Mouse (Mus musculus) limb, embryonic 14.5 days (tissue): ENCODE measurements around the gene Csde1. TPM values are rescaled to one million over a fixed set of nuclear protein-coding genes. Genes with fewer than 3 reads are reported as not detected.

Source experiments
- ATAC-seq: fragments of 200-750 bp; cut with Nextera tagmentation; 2 replicates; pipeline ENCODE4 v1.8.0; 2017; ENCODE audit warnings: low read depth, moderate number of reproducible peaks, moderate TSS enrichment; ENCODE audit not compliant: low FRiP score
- DNase-seq: peaks from one replicate; pipeline ENCODE4 v3.0.0-alpha.2; 2015; ENCODE audit warnings: low spot score
- H3K27ac ChIP-seq: fragments of 300-500 bp; sonication (generic); replicated peaks from 2 replicates; pipeline ENCODE4 v1.5.1; 2014; ENCODE audit warnings: low read depth, mild to moderate bottlenecking, low read length, moderate library complexity, mixed read lengths
- H3K27me3 ChIP-seq: fragments of 300-500 bp; sonication (generic); 2 replicates; pipeline ENCODE4 v1.6.1; 2014; ENCODE audit warnings: low read length, mixed read lengths; ENCODE audit not compliant: control insufficient read depth, insufficient read depth
- H3K36me3 ChIP-seq: fragments of 300-500 bp; sonication (generic); 2 replicates; pipeline ENCODE4 v1.6.1; 2014; ENCODE audit warnings: mild to moderate bottlenecking, low read length, moderate library complexity, mixed read lengths; ENCODE audit not compliant: control insufficient read depth, insufficient read depth
- H3K4me1 ChIP-seq: fragments of 300-500 bp; sonication (generic); 2 replicates; pipeline ENCODE4 v1.6.1; 2014; ENCODE audit warnings: antibody characterized with exemption, low read length, mixed read lengths; ENCODE audit not compliant: control insufficient read depth, insufficient read depth
- H3K4me2 ChIP-seq: fragments of 300-500 bp; sonication (generic); replicated peaks from 2 replicates; pipeline ENCODE4 v1.6.1; 2014; ENCODE audit warnings: low read depth, mild to moderate bottlenecking, low read length, moderate library complexity; ENCODE audit not compliant: severe bottlenecking
- H3K4me3 ChIP-seq: fragments of 300-500 bp; sonication (generic); replicated peaks from 2 replicates; pipeline ENCODE4 v1.5.1; 2014; ENCODE audit warnings: low read length
- H3K9ac ChIP-seq: fragments of 300-500 bp; sonication (generic); 2 replicates; pipeline ENCODE4 v1.6.1; 2014; ENCODE audit warnings: mild to moderate bottlenecking, low read depth, low read length, moderate library complexity; ENCODE audit not compliant: severe bottlenecking
- H3K9me3 ChIP-seq: fragments of 300-500 bp; sonication (generic); 2 replicates; pipeline ENCODE4 v1.6.1; 2016; ENCODE audit warnings: low read length; ENCODE audit not compliant: control insufficient read depth
- POLR2A ChIP-seq: fragments of 200-500 bp; IDR thresholded peaks from 2 replicates; pipeline ENCODE4 v1.8.0; 2012; ENCODE audit warnings: inconsistent platforms, mild to moderate bottlenecking, moderate library complexity, borderline replicate concordance; ENCODE audit not compliant: insufficient read depth, insufficient read length; ENCODE audit errors: extremely low read depth
- WGBS: fragments of 180-500 bp; shearing (Covaris S2); extraction: QIAGEN DNeasy Blood & Tissue Kit; methylation state at CpG from one replicate; pipeline ENCODE4 v1.1.7; 2014; 5-methylcytosine and 5-hydroxymethylcytosine counted together
- polyA plus RNA-seq, 2 experiments: library from polyadenylated mRNA; depleted of rRNA in 1 of 2; stranded (reverse) in 1 of 2; unstranded in 1 of 2; fragments of >200 nt; fragmentation: Nextera tagmentation in 1 of 2; extraction: Ambion mirVana in 1 of 2; gene quantifications; 2 replicates each; pipeline versions ENCODE4 v1.2.1 to v1.2.3; 2012 to 2014

Csde1 gene
- polyA plus RNA-seq, 2 experiments = 92.6 to 355 TPM

DNA sequence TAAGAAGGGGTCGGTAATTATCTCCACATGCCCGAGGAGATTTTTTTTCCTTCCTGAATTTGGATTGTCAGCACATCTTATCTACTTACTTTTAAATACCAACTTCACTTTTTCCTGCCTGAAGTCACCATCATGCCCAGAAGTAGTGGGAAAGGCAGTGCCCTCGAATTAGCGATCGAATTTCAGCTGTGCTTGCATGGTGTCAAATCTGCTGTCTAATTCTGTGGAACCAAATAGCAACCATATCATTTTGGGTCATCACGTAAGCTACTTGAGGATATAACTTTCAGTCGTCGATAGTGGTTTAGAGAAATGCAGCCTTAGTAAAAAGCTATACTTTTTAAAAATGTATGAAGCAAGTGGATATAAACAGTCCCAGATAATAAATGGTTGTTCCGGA lies 56.2 kb downstream of the Csde1 start:
- Histone ChIP-seq H3K36me3 (no peaks in the 10 kb centered on the region), H3K9me3 (no peaks in the 10 kb centered on the region), H3K27me3 (no peaks in the 10 kb centered on the region), H3K27ac (no peak overlapping the region), H3K9ac (no peak overlapping the region), H3K4me3 (no peak overlapping the region), H3K4me1 (no peaks in the 10 kb centered on the region), H3K4me2 (no peak overlapping the region)
- no peak for TF ChIP-seq POLR2A
- DNase-seq (no peak), ATAC-seq (no peak)
- 86% methylated on average over 9 of the region's 9 CpGs for WGBS

DNA sequence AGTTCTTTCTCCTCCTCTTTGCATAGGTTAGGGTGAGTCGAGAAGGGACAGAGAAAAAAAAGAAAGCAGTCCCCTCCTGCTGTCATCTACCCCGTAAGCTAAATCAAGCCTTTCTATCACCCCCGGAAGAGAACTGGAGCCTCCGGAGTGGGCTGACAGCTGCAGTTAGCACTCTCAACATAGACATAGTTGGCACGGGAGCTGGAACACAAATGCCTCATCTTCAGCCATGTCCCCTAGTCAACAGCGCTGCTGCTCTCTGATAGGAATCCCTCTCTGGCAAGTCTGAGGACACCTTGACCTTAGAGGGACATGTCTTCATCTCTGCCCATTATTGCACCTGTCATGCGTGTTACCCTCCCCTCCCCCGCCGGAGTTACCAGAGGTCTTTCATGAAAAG lies 59.1 kb downstream of the Csde1 start:
- Histone ChIP-seq H3K36me3 (no peaks in the 10 kb centered on the region), H3K4me3 (no peak overlapping the region), H3K27me3 (no peaks in the 10 kb centered on the region), H3K4me2 (no peak overlapping the region), H3K4me1 (no peaks in the 10 kb centered on the region), H3K9ac (no peak overlapping the region), H3K9me3 (no peaks in the 10 kb centered on the region), H3K27ac (no peak overlapping the region)
- ATAC-seq = no peak; the same call in 1 of the 2 replicates
- no peak for DNase-seq
- WGBS = 88% methylated on average over 9 of the region's 9 CpGs
- no peak for TF ChIP-seq POLR2A

DNA sequence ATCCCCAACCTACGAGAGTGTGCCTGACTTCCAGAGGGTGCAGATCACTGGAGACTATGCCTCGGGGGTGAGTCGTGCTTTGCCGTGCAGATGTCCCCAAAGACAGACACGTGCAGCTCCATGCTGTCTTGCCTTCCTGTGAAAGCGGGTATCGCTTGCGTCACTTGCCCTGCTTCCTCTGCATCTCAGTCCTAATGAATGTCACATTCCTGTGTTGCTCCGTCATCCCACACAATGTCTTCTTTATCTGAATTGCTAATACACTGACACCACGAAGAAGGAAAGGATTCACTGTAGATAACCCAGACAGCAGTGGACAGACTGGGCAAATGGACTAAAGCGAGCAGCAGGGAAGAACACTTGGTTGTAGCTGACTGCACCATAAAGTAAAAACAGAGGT lies 60.8 kb downstream of the Csde1 start:
- no peak overlapping the region for H3K27ac ChIP-seq
- ATAC-seq (no peak), DNase-seq (no peak)
- H3K9ac ChIP-seq = no peak overlapping the region
- no peak overlapping the region for H3K4me2 ChIP-seq
- 76% methylated on average over 11 of the region's 11 CpGs for WGBS
- no peaks in the 10 kb centered on the region for H3K4me1 ChIP-seq
- TF ChIP-seq POLR2A = no peak
- H3K9me3 ChIP-seq = no peaks in the 10 kb centered on the region
- no peak overlapping the region for H3K4me3 ChIP-seq
- no peaks in the 10 kb centered on the region for H3K27me3 ChIP-seq
- no peaks in the 10 kb centered on the region for H3K36me3 ChIP-seq

DNA sequence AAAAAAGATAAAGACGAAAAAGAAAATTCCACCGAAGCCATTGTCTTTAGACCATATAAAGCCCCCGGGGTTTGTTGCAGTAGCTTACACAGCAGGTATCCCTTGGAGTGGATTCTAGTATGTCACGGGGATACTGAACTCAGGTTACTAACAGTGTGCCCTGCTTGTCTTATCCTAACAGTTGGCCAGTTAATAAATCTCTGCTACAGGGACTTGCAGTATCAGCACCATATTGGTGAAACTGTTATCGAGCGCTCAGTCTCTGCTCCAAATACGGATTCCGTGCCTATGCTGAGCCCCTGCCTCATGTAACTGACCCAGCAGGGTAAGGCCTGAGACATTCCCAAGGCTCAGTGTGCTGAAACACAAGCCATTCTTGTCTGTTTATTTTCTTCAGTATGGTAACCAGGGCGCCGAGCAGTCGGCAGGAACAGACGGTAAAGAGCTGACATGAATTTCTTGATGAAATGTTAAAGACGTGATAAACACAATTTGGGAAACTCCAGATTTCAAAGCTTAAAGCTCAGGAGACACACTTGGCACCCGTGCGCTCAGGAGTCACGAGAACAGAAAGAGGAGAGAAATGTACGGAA lies 61.7 kb downstream of the Csde1 start:
- Histone ChIP-seq H3K9ac (no peak overlapping the region), H3K4me2 (no peak overlapping the region), H3K36me3 (no peaks in the 10 kb centered on the region), H3K27me3 (no peaks in the 10 kb centered on the region), H3K4me3 (no peak overlapping the region), H3K4me1 (no peaks in the 10 kb centered on the region), H3K9me3 (no peaks in the 10 kb centered on the region), H3K27ac (no peak overlapping the region)
- DNase-seq (no peak), ATAC-seq (no peak)
- TF ChIP-seq POLR2A = no peak
- 84% methylated on average over 17 of the region's 17 CpGs for WGBS

DNA sequence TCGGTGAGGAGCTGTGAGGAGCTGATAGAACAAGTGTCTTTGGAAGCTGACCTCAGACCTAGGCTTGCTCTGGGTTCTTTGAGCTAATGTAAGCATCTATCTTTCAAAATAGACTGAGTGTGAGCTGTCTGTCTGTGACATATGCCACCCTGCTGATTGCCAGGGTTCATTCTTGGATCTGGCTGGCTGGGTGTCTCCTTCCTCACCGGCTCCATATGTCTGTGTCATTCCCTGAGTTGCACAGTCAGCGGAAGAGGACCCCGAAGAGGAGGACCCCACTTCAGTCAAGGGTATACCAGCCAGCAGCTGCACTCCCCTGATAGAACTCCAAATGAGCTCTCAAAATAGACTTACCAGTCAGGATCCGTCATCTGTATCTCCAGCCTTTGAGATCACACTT lies 62.5 kb downstream of the Csde1 start:
- WGBS = 84% methylated on average over 5 of the region's 5 CpGs
- TF ChIP-seq POLR2A = no peak
- peak; percentile 26; the same call in 1 of the 2 replicates for ATAC-seq

DNA sequence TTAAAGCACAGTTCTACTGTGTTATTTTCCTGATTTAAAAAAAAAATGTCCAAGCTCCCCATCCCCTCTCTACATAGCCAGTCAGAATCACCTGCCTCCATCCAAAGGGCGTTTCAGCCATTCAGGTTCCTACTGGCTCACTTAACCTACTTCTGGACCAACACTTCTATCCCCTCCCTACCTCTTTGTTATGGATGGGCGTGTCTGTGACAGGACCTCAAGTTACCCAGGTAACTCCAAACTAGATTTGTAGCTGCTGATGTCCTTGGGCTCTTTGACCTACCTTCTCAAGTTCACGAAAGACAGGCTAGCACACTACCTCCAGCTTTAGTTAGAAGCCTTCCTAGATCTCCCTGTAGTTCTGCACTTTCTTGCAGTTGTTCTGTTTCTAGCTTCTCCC lies 65.8 kb downstream of the Csde1 start:
- Histone ChIP-seq H3K27me3 (no peaks in the 10 kb centered on the region), H3K4me2 (no peak overlapping the region), H3K27ac (no peak overlapping the region), H3K4me3 (no peak overlapping the region), H3K9ac (no peak overlapping the region), H3K4me1 (no peaks in the 10 kb centered on the region), H3K9me3 (no peaks in the 10 kb centered on the region), H3K36me3 (no peaks in the 10 kb centered on the region)
- WGBS = 80% methylated on average over 3 of the region's 3 CpGs
- TF ChIP-seq POLR2A = no peak
- ATAC-seq (no peak), DNase-seq (no peak)

More for the DNA sequence above, 62.5 kb downstream of the Csde1 start:
- Histone ChIP-seq H3K9ac (no peak overlapping the region), H3K27ac (no peak overlapping the region), H3K9me3 (no peaks in the 10 kb centered on the region), H3K4me2 (no peak overlapping the region), H3K36me3 (no peaks in the 10 kb centered on the region), H3K27me3 (no peaks in the 10 kb centered on the region), H3K4me3 (no peak overlapping the region), H3K4me1 (no peaks in the 10 kb centered on the region)
- DNase-seq = no peak
